Mouse (Mus musculus) liver, postnatal 0 days (tissue): ENCODE data around the gene Igfn1.

Experiments used
- CTCF ChIP-seq: sonication (generic); IDR thresholded peaks from 2 replicates; pipeline ENCODE4 v1.5.1; 2016; ENCODE audit warnings: antibody characterized with exemption, low read depth
- EP300 ChIP-seq: IDR thresholded peaks from 2 replicates; pipeline ENCODE4 v1.6.1; 2016; ENCODE audit warnings: antibody characterized with exemption, low read depth, mild to moderate bottlenecking

GRCm38 (mm10) chr1:135963177-135963576, 43.0 kb downstream of the Igfn1 start:
- TF ChIP-seq CTCF: no peak
- TF ChIP-seq EP300: no peak
